Mouse (Mus musculus): ENCODE measurements around the gene Gm3776.
A peak's percentile ranks its signal among the peaks of the same experiment; 100 is the strongest.
"Not testable (repeated sequence)": the region's sequence is repeated elsewhere in the genome, so short reads cannot be mapped to it uniquely, and the experiment has no call there.

Gene Gm3776

GRCm38 (mm10) chr9:78256914-78257313 lies at the start of gene Gm3776:
TSS of gene Gm3776 (plus strand) at chr9:78257129.
- DNase-seq (ENCODE audit: low spot score) = not testable (repeated sequence)

GRCm38 (mm10) chr9:78208956-78209355 lies 48.0 kb upstream of the Gm3776 start:
- no peak for DNase-seq (ENCODE audit: low spot score)

GRCm38 (mm10) chr9:78210079-78210478 lies 46.9 kb upstream of the Gm3776 start:
- no peak for DNase-seq (ENCODE audit: low spot score)

GRCm38 (mm10) chr9:78210821-78211220 lies 46.1 kb upstream of the Gm3776 start:
- no peak for DNase-seq (ENCODE audit: low spot score)

- no peak for DNase-seq (ENCODE audit: low spot score)
Measured at GRCm38 (mm10) chr9:78211521-78211920, 45.4 kb upstream of the Gm3776 start.

GRCm38 (mm10) chr9:78212341-78213049 lies 44.4 kb upstream of the Gm3776 start:
- no peak for DNase-seq (ENCODE audit: low spot score)

GRCm38 (mm10) chr9:78217074-78217473 lies 39.9 kb upstream of the Gm3776 start:
- no peak for DNase-seq (ENCODE audit: low spot score)

- DNase-seq (ENCODE audit: low spot score) = no peak
Measured at GRCm38 (mm10) chr9:78222616-78223015, 34.3 kb upstream of the Gm3776 start.

- DNase-seq (ENCODE audit: low spot score) = no peak
Measured at GRCm38 (mm10) chr9:78223221-78223902, 33.6 kb upstream of the Gm3776 start.

- no peak for DNase-seq (ENCODE audit: low spot score)
Measured at GRCm38 (mm10) chr9:78224418-78224817, 32.5 kb upstream of the Gm3776 start.

- no peak for DNase-seq (ENCODE audit: low spot score)
Measured at GRCm38 (mm10) chr9:78225304-78225703, 31.6 kb upstream of the Gm3776 start.

- DNase-seq (ENCODE audit: low spot score) = no peak
Measured at GRCm38 (mm10) chr9:78228122-78228521, 28.8 kb upstream of the Gm3776 start.

- not testable (repeated sequence) for DNase-seq (ENCODE audit: low spot score)
Measured at GRCm38 (mm10) chr9:78229658-78230057, 27.3 kb upstream of the Gm3776 start.

- DNase-seq (ENCODE audit: low spot score) = not testable (repeated sequence)
Measured at GRCm38 (mm10) chr9:78230461-78230860, 26.5 kb upstream of the Gm3776 start, which contains the start of gene Gsta1. TSS of gene Gsta1 (plus strand) at chr9:78230656.

GRCm38 (mm10) chr9:78233121-78233695 lies 23.7 kb upstream of the Gm3776 start:
- DNase-seq (ENCODE audit: low spot score) = not testable (repeated sequence)

GRCm38 (mm10) chr9:78255683-78256470 lies 1.1 kb upstream of the Gm3776 start:
- DNase-seq (ENCODE audit: low spot score) = not testable (repeated sequence)

GRCm38 (mm10) chr9:78259688-78260087 lies 2.8 kb downstream of the Gm3776 start:
- peak; percentile 3 for DNase-seq (ENCODE audit: low spot score)

GRCm38 (mm10) chr9:78270945-78271344 lies 14.0 kb downstream of the Gm3776 start:
- not testable (repeated sequence) for DNase-seq (ENCODE audit: low spot score)

GRCm38 (mm10) chr9:78282002-78282711 lies 25.2 kb downstream of the Gm3776 start:
- DNase-seq (ENCODE audit: low spot score) = not testable (repeated sequence)

- not testable (repeated sequence) for DNase-seq (ENCODE audit: low spot score)
Measured at GRCm38 (mm10) chr9:78289063-78289462, 32.1 kb downstream of the Gm3776 start.

GRCm38 (mm10) chr9:78289723-78290122 lies 32.8 kb downstream of the Gm3776 start, which contains the start of gene Gm10639:
TSS of gene Gm10639 (plus strand) at chr9:78289923.
- not testable (repeated sequence) for DNase-seq (ENCODE audit: low spot score)
